Mouse (Mus musculus) liver, adult 2 months (tissue): ENCODE measurements around the gene Klhdc3. TPM values are rescaled to one million over a fixed set of nuclear protein-coding genes. Genes with fewer than 3 reads are reported as not detected.

Experiments
- DNase-seq: peaks from one replicate; pipeline ENCODE4 v3.0.0-alpha.2; 2011; ENCODE audit warnings: low read depth, low spot score; ENCODE audit errors: extremely low read depth
- H3K27ac ChIP-seq: fragments of 200-500 bp; replicated peaks from 2 replicates; pipeline ENCODE4 v1.5.1; 2012; ENCODE audit warnings: low read depth, mild to moderate bottlenecking, control low read depth, inconsistent platforms, low read length; ENCODE audit not compliant: insufficient read depth
- H3K27me3 ChIP-seq: fragments of 200-500 bp; 2 replicates; pipeline ENCODE4 v1.6.1; 2012; ENCODE audit warnings: mild to moderate bottlenecking, moderate library complexity, low read length, inconsistent platforms; ENCODE audit not compliant: control insufficient read depth, insufficient read depth
- H3K36me3 ChIP-seq: fragments of 200-500 bp; 2 replicates; pipeline ENCODE4 v1.6.1; 2012; ENCODE audit warnings: low read length, inconsistent platforms; ENCODE audit not compliant: control insufficient read depth, insufficient read depth
- H3K4me1 ChIP-seq: fragments of 200-500 bp; 2 replicates; pipeline ENCODE4 v1.6.1; 2011; ENCODE audit warnings: low read length; ENCODE audit not compliant: control insufficient read depth, insufficient read depth
- H3K4me3 ChIP-seq: fragments of 200-500 bp; 2 replicates; pipeline ENCODE4 v1.5.1; 2011; ENCODE audit warnings: low read depth, mild to moderate bottlenecking, control low read depth, low read length, moderate library complexity; ENCODE audit not compliant: insufficient read depth
- H3K79me2 ChIP-seq: fragments of 200-500 bp; 2 replicates; pipeline ENCODE4 v1.6.1; 2012; ENCODE audit warnings: inconsistent platforms, mild to moderate bottlenecking, low read length, moderate library complexity; ENCODE audit not compliant: control insufficient read depth, insufficient read depth
- H3K9ac ChIP-seq: fragments of 200-500 bp; 2 replicates; pipeline ENCODE4 v1.6.1; 2012; ENCODE audit warnings: low read depth, mild to moderate bottlenecking, control low read depth, inconsistent platforms, low read length
- CTCF ChIP-seq: fragments of 200-500 bp; IDR thresholded peaks from 2 replicates; pipeline ENCODE4 v1.5.1; 2011; ENCODE audit warnings: low read depth, low read length, control low read depth
- POLR2A ChIP-seq: fragments of 200-500 bp; IDR thresholded peaks from 2 replicates; pipeline ENCODE4 v1.6.1; 2011; ENCODE audit warnings: low read length, control low read depth; ENCODE audit not compliant: insufficient read depth; ENCODE audit errors: extremely low read depth
- WGBS: fragments of 180-500 bp; shearing (Covaris S2); methylation state at CpG from one replicate; pipeline ENCODE4 v1.1.7; 2018; 5-methylcytosine and 5-hydroxymethylcytosine counted together
- polyA plus RNA-seq: library from polyadenylated mRNA; depleted of rRNA; stranded (reverse); fragments of >200 nt; gene quantifications from 2 replicates; pipeline ENCODE4 v1.2.3, GENCODE M21; 2012; rRNA removed
- total RNA-seq: library from RNA; depleted of rRNA; stranded (reverse); fragments of >200 nt; gene quantifications from 2 replicates; pipeline ENCODE4 v1.2.3, GENCODE M21; 2014; rRNA removed

Klhdc3 gene
- total RNA-seq = 23.9 and 44.0 TPM in 2 replicates
- 68.8 and 74.6 TPM in 2 replicates for polyA plus RNA-seq

DNA sequence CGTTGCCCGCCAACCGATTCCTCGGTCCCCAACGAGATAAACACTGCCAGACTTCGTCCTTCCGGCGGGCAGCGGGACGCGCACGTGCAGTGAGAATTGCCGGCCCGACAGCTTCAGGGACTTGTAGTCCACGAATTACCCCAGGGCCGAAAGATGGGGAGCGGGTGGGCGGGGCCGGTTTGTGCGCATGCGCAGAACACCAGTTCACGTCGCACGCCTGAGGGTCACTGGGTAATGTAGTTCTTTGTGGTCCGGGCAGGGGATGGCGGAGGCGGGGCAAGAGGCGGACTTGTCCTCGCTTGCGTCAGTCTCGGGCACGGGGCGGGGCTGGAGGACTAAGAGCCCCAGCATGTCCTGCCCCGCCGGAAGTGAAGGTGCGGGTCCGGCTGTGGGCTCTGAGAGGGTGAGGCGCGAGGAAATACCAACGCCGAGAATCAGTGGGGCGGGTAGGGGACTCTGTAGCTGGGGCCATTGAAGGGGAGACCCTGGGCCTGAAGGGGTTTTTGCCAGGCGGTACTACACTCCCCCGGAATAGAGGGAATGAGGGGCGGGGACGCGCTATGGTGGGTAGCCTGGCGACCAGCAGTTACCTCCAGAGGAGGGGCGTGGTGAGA is at the start of gene Klhdc3:
TSS of gene Klhdc3 (minus strand) at position 155 of the 614 bp plus-strand sequence.
- peak; percentile 94 for DNase-seq
- Histone ChIP-seq H3K79me2 (peaks cover 7% of the 10 kb centered on the region; the same call in 1 of the 2 replicates), H3K27me3 (no peaks in the 10 kb centered on the region), H3K27ac (peak within 1 kb of the TSS; percentile 74), H3K4me3 (peak within 1 kb of the TSS; percentile 89), H3K4me1 (peaks cover 11% of the 10 kb centered on the region), H3K36me3 (peaks cover 5% of the 10 kb centered on the region), H3K9ac (peak within 1 kb of the TSS; percentile 89)
- WGBS = under 1% methylated on average over 49 of the region's 49 CpGs
- TF ChIP-seq CTCF (no peak), POLR2A (peak; percentile 56; the same call in 1 of the 2 replicates)

DNA sequence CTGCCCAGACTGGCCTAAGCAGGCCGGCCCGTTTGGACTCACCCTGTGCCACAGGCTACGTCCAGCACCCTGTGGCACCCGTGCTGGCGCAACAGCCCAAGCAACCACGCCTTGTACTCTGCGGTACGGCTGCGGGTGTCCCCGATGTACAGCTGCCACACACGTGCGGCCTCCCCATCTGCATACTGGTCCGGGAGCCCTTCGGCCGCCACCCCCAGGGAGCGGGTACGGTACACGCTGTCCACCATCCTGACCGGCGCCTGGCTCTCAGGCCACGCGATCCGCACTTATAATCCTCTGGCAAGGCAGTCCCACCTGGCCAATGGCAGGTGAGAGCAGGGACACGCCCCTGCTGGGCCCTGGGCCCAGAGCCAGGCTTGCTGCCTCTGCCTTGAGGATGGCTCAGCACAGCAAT is 48.2 kb upstream of the Klhdc3 start, which contains the start of gene Gnmt:
TSS of gene Gnmt (minus strand) at position 265 of the 415 bp plus-strand sequence.
- TF ChIP-seq POLR2A = peak; percentile 99
- TF ChIP-seq CTCF = no peak
- Histone ChIP-seq H3K79me2 (no peaks in the 10 kb centered on the region), H3K9ac (peak within 1 kb of the TSS; percentile 93), H3K4me3 (peak within 1 kb of the TSS; percentile 83), H3K36me3 (peaks cover 10% of the 10 kb centered on the region), H3K4me1 (peaks cover 15% of the 10 kb centered on the region), H3K27ac (peak within 1 kb of the TSS; percentile 98), H3K27me3 (no peaks in the 10 kb centered on the region)
- WGBS = 16% methylated on average over 24 of the region's 24 CpGs
- peak; percentile 94 for DNase-seq

DNA sequence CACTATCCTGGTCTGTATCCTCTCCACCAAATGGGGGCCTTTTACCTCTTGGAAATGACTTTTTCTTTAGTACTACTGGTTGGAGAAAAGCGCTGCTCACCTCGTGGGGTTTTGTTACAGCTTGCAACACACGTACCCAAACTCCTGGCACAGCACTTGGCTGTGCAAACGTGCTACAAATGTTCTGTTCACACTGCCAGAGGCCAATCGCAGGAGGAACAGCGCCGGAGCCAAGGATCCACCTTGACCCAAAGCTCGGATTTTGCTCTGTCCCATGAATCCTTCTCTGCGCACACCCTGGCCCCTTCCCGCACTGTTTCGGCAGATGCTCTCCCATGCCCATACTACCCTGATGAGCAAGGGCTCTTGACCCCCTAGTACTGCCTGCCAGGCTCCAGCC is 47.8 kb upstream of the Klhdc3 start:
- 9% methylated on average over 11 of the region's 11 CpGs for WGBS
- H3K4me1 ChIP-seq = peaks cover 11% of the 10 kb centered on the region
- H3K36me3 ChIP-seq = peaks cover 10% of the 10 kb centered on the region
- TF ChIP-seq CTCF (no peak), POLR2A (peak; percentile 31; the same call in 1 of the 2 replicates)
- H3K27me3 ChIP-seq = no peaks in the 10 kb centered on the region
- DNase-seq = peak; percentile 72
- peak overlapping the region; percentile 93 for H3K9ac ChIP-seq
- peak overlapping the region; percentile 98 for H3K27ac ChIP-seq
- no peaks in the 10 kb centered on the region for H3K79me2 ChIP-seq
- peak overlapping the region; percentile 83 for H3K4me3 ChIP-seq

DNA sequence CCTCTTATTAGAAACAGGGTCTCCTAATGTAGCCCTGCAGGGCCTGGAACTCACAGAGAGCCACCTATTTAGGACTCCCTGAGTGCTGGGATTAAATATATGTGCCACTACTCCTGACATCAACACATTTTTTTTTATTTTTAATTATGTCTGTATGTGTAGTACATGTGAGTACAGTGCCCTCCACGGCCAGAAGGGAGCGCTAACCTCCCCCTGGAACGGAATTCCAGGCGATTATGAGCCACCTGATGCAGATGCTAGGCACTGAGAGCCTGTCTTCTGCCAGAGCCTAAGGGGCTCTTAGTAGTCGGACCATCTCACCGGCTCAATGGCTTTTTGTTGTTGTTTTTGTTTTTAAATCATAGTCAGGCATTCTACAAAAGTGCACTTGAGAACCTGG is 47.3 kb upstream of the Klhdc3 start:
- Histone ChIP-seq H3K4me1 (peaks cover 8% of the 10 kb centered on the region; the same call in 1 of the 2 replicates), H3K36me3 (peaks cover 10% of the 10 kb centered on the region), H3K4me3 (peak overlapping the region; percentile 83), H3K9ac (peak overlapping the region; percentile 93), H3K27ac (peak overlapping the region; percentile 98), H3K79me2 (no peaks in the 10 kb centered on the region), H3K27me3 (no peaks in the 10 kb centered on the region)
- 15% methylated on average over 6 of the region's 6 CpGs for whole genome bisulfite sequencing
- TF ChIP-seq CTCF (peak; percentile 76), POLR2A (peak; percentile 6; the same call in 1 of the 2 replicates)
- DNase-seq = peak; percentile 59

DNA sequence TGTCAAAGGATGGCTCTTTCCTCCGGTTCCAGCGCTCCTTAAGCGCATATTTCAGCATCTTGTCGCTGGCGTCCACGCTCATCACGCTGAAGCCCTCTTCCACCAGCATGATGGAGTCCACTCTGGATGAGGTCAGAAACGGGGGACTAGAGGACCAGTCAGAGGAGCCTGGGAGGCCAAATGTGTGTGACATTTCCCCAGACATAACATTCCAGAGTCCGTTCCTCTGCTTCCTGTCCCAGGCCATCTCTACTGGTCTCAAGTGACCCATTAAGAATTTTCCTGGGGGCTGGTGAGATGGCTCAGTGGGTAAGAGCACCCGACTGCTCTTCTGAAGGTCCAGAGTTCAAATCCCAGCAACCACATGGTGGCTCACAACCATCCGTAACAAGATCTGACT is 46.6 kb upstream of the Klhdc3 start:
- peak; percentile 52 for DNase-seq
- WGBS = 56% methylated on average over 11 of the region's 11 CpGs
- no peaks in the 10 kb centered on the region for H3K27me3 ChIP-seq
- H3K4me1 ChIP-seq = peaks cover 8% of the 10 kb centered on the region; the same call in 1 of the 2 replicates
- H3K9ac ChIP-seq = peak overlapping the region; percentile 78
- H3K36me3 ChIP-seq = peaks cover 10% of the 10 kb centered on the region
- peak overlapping the region; percentile 69 for H3K27ac ChIP-seq
- peak overlapping the region; percentile 47 for H3K4me3 ChIP-seq
- TF ChIP-seq POLR2A (peak; percentile 23; the same call in 1 of the 2 replicates), CTCF (no peak)
- no peaks in the 10 kb centered on the region for H3K79me2 ChIP-seq
